Mouse (Mus musculus) layer of hippocampus, postnatal 25 days (tissue): Measurements from ENCODE around the gene Smim5. TPM values are rescaled to one million over a fixed set of nuclear protein-coding genes. Genes with fewer than 3 reads are reported as not detected.
"Not testable (repeated sequence)": the region's sequence is repeated elsewhere in the genome, so short reads cannot be mapped to it uniquely, and the experiment has no call there.

Experiments
- DNase-seq, 2 experiments: peaks; one replicate each; pipeline ENCODE4 v3.0.0; 2022; ENCODE audit warnings: mixed read lengths in 2 of 2, low spot score in 1 of 2; ENCODE audit errors: extremely low spot score in 1 of 2
- total RNA-seq, 2 experiments: library from RNA; stranded (reverse); gene quantifications; 2 replicates each; pipeline ENCODE4 v1.2.3; 2021

Gene Smim5
- total RNA-seq = 1 to 10 TPM in 1 of 2 experiments, under 1 TPM in 1; 0.54 to 1.2 TPM

DNA sequence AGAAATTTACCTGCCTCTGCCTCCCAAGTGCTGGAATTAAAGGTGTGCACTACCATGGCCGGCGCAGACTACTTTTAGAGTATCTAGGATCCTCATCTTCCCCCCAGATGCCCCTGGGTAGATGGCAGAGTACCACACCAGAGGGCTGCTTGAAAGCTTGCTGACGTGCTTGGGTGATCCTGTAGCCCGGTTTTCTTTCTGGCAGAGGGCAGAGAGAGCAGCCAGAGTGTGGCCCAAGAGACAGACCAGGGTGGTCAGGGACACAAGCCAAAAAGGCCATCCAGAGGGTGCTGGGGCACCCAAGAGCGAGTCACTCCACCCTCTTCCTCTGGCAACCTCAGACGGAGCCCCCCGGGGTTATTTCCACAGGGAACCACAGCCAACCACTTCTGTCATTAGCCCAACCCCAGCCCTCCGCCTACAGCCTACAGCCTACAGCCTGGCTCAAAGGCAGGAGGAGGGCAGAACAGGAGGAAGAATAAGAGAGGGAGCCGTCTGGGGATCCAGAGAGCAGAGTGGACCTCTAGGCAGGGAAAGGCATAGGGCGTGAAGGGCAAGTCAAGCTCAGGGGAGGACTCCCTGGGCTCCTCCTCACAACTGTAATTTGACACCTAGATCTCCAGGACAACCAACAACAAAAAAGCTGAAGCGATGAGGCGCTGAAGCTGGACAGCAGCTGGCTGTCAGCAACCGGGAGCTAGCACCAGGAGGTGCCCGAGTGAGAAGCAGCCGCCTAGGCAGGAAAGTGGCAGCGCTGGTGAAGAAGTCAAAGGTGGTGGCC lies at the start of gene Smim5:
Gene Smim5, plus strand, starts transcription at position 481 of the 781 bp plus-strand sequence.
- DNase-seq = no peak

DNA sequence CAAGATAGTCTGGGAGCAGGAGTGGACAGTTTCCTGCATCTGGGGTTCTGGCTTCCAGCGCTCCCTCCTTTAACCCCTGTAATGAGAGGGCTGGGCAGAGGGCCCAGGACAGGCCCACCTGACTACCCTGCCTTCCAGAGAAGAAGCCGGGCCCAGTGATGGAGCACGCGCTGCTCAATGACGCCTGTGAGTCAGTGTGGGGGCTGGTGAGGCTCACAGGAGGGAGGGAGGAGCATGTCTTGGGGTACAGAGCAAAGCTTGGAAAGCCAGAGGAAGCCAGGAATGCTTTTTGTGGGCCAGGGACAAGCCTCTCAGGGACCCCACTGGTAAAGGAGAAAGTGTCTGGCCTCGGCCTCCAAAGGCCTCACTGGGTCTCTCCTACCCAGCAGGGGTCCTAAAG lies 45.1 kb upstream of the Smim5 start:
- no peak for DNase-seq

DNA sequence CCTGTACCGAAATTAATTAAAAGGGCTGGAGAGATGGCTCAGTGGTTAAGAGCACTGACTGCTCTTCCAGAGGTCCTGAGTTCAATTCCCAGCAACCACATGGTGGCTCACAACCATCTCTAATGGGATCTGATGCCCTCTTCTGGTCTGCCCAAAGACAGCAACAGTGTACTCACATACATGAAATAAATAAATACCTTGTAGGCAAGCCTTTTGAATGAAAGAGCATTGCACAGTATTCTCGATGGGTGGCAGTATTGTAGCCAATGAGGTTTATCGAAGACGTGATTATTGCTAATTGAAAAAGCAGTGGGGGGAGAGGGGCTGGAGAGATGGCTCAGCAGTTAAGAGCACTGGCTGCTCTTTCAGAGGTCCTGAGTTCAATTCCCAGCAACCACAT lies 42.6 kb upstream of the Smim5 start:
- DNase-seq = not testable (repeated sequence)

DNA sequence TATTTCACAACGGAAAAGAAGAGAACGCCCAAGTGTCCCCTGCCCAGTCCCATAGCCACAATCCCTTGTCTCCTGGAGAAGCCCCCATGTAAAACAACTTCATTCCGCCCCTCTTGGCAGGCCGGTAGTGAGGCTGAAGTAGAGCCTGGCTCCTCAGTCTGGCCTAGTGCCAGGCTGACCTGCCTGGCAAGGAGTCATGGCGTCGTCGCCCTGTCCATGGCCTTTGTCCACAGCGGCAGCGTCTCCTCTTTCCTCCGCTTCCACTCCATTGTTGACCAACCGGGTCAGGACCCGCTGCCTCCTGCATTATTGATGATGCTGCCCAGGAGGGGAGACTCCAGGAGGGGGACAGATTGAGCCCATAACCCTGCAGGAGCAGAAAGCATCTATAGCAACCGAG lies 41.8 kb upstream of the Smim5 start:
- DNase-seq = no peak

DNA sequence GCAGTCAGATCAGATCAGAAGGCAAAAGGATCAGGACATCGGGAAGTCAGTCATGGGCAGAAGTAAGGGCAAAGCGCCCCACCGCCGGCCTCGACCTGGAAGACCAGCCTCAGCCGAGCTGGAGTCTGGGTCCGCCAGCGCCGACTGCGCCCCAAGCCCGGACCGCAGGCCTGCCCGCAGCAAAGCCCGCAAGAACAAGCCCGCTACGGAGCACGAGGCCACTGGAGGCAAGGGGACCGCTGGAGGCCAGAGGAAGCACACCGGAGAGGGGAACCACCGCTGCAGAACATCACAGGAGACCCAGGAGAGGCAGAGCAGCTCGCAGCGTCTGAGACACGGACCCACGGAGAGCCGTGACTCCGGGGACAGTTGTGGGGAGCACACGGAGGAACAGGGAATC lies 41.4 kb upstream of the Smim5 start, which contains the start of gene Myo15b:
Gene Myo15b, plus strand, starts transcription at position 53 of the 400 bp plus-strand sequence.
- no peak for DNase-seq

DNA sequence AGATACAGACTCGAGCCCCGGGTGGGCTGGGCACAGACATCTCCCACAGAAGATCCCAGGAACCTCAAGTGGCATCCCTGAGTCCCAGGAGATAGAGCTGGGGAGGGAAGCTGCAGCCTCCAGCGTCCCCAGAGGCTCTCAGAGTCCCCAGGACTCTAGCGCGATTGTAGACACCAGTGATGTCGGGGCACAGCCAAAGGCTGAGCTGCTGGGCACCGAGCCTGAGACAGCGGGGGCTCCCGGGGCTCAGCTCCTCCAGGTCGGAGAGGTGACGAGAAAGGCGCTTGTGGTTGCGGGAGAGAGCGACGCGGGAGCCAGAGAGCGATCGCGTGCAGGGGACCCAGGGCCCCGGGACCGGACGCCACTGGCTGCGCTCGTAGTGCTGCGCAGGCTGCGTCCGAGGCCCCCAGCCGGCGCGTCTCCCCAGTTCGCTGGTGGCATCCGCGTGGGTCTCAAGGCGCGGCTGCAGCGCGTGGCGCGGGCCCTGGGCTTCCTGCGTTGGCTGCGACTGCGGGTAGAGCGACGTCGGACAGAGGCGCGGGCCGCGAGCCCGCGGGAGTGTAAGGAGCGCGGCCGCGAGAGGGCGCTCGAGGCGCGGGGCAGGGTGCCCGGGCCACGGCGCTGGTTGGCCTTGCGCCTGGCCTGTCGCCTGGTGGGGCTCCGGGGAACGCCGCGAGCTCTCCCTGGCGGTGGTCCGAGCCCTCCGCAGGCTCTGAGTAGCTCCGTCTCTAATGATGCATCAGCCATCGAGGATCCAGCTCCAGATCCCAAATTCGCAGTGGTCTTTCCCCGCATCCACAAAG lies 40.4 kb upstream of the Smim5 start:
- DNase-seq = peak; percentile 63 to 76

DNA sequence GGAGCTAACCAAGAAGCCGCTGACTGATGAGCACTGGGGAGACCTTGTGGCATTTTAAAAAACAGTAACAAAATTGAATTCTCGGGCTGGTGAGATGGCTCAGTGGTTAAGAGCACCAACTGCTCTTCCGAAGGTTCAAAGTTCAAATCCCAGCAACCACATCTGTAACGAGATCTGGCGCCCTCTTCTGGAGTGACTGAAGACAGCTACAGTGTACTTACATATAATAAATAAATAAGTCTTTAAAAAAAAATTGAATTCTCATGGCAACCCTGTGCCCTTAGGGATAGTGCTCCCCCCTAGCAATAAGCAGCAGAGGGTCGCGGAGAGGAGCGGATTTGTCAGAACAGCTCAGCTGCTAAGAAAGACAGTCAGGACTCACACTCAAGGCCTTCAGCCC lies 35.9 kb upstream of the Smim5 start:
- no peak for DNase-seq

DNA sequence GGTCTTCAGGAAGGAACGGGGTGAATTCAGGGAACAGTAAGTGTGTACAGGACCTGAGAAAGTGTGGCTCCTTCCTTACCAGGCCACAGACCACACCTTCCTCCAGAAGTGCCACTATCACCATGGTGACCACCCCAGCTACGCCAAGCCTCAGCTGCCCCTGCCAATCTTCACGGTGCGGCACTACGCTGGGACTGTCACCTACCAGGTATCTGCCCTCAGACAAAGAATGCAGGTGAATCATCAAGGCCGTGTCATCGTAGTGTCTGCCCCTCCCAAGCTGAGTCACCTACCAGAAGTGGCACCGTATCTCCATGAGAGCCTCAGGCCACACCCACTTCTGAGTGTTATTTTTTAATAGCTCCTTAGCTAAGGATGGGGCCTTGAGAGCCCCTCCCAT lies 30.4 kb upstream of the Smim5 start:
- no peak for DNase-seq

DNA sequence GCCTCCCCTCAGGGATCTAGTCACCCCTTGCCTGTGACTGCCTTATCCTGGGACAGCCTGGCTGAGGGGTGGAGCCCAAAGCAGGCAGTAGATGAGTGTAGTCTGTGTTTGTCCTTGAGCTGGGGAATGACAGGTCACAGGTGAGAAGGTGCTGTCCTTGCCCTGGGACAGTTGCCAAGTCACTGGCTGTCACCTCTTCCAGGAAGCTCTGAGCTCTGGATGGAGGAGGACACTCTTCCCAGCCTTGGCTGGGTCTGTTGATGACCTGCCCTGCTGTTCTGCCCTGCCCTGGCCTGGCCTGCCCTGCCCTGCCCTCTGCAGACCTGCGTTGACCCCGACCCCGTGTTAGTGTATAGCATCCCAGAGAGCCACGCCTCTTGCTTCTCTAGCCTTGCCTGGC lies 27.3 kb upstream of the Smim5 start:
- no peak for DNase-seq

DNA sequence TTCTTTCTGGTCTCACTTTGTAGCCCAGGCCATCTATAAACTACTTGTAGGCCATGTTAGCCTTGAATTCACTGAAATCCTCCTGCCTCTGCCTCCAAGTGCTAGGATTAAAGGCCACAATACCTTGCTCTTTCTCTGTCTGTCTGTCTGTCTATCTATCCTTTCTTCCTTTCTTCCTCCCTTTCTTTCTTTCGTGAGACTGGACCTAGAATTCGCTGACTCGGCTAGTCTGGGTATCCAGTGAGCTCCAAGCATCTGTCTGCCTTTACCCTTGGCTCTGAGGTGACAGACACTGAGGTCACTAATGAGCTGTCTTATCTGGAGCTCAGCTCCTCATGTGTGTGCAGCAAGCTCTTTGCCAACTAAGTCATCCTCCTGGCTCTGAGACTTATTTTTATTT lies 23.8 kb upstream of the Smim5 start:
- DNase-seq = no peak

DNA sequence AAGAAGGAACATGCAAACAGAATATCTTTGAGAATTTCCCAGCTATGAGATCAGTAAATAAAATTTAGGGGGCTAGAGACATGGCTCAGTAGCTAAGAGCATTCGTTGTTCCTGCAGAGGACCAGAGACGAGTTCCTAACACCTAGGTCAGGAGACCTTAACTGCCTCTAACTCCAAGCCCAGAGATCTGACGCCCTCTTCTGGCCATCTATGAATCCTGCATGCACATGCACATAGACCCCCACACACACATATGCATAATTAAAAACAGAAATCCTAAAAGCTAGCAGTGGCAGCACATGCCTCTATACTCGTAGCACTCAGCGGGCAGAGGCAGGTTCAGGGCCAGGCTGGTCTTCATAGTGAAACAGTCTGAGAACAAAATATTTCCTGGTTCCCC lies 23.3 kb upstream of the Smim5 start:
- DNase-seq = no peak

DNA sequence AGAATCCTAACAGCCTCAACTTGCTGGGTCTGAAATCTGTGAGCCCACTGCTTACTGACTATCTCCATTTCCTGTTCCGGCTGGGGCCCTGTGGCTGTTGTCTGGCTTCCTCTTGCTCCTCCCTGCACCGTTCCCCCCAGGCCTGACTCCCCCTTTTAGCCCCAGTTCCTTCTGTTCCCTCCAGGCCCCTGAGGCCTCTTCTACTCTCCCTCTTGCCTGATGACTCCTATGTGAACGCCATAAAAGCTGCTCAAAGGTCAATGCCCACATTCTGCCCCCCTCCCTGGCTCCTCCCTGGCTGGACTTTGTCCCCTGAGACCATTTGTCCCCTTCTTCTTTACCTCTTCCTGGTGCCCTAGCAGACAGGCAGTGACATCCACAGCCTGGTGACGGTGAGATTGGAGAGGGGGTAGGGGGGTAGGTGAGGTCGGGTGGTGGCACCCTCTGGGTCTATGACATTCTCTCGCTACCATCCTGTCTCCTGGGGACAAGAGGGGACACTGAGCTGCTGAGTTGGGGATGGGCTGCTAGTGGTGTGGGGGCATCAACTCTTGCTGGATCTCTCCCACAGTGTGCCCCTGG lies 22.5 kb upstream of the Smim5 start:
- DNase-seq = no peak

DNA sequence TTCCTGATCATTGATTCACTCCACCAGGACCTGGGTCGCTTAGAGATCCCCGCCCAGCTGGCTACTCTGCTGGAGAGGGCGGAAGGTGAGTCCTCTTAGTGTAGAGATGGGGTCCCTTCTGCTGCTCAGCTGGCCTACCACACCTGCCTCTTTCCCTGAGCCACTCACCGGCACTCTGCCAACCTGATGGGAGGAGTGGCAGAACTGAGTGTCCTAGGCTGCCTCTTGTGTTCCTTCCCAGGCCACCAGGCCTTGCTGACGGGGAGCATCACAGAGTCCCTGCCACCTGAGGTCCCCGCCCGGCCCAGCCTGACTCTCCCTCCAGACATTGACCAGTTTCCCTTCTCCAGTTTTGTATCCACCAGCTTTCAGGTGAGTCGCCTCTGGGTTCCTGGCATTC lies 21.7 kb upstream of the Smim5 start:
- no peak for DNase-seq

DNA sequence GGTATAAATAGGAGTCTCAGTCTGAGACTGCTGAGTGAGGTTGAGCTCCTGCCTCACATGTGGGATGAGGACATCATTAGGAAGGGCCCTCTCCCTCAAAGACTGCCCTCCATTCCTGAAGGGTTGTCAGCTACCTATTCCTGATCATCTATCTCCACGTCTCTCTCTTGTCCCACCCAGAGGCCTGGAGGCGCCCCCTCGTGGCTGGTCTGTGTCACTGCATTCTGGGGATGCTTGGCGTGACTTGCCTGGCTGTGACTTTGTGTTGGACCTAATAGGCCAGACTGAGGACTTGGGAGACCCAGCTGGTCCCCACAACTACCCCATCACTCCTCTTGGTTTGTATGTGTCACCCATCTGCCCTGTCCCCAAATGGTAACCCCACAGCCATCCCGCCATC lies 18.8 kb upstream of the Smim5 start:
- no peak for DNase-seq

DNA sequence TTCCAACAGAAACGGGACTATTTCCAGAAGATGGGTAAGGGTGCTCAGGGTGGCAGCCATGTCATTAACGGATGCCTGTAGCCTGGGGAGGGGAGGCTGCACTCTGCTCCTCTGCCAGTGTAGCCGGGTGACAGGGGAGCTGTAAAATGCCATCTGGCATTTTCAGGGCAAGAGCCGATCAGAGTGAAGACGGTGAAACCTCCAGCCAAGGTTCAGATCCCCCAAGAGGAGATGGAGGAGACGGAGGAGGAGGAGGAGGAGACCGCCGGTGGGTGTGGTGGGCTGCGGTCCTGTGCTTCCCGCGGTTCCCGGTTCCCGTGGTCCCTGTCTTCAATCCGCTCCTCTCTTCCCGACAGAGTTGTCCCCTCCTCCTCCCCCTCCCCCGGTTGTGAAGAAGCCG lies 16.5 kb upstream of the Smim5 start:
- DNase-seq = no peak

DNA sequence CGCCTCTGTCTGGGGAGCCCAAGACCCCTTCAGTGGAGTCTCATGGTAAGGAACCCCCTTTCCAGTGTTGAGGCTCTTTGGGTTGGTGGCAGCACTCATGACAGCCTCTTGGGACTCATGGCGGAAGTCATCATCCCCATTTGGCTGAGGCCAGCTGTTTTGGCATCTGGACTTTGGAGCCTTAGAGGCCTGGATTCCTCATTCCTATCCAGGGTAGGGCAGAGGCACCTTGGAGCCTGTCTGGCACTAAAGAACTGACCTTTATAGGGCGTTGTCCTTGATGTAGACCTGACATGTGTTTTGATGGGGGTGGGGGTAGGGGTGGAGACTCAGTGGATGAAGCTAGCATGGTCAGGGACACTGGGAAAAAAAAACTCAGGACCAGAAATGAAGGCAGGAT lies 15.4 kb upstream of the Smim5 start:
- DNase-seq = no peak

DNA sequence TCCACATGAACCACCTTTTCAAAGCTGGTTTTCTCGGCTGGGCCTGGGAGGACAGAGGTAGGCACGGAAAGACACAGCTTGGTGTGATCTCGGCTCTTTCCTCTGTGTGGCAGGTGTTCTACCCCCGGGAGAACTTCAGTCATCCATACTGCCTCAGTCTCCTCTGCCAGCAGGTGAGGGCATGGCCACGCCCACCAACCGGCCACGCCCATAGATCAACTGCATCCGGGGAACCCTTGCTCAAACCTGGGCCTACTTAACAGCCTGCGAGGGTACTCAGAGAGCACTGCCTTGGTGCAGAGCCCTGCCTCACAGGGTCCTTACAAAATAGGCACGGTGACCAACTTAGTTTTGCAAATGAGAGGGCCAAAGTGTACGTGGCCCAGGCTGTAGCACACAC lies 14.5 kb upstream of the Smim5 start:
- DNase-seq = no peak

DNA sequence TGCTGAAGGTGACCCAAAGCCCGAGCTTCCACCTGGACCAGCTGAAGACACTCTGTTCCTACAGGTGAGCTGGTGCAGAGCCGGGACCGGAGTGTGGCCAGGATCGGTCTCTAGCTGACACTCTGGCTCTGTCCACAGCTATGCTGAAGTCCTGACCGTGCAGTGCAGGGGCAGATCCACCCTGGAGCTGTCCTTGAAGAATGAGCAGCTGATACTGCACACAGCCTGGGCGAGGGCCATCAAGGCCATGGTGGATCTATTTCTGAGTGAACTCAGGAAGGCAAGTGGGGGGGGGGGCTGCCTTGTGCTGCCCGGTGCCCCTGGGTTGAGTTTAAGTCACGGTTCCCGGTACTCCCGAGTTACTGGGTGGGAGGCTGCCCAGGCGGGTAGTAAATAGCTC lies 13.3 kb upstream of the Smim5 start:
- no peak for DNase-seq

DNA sequence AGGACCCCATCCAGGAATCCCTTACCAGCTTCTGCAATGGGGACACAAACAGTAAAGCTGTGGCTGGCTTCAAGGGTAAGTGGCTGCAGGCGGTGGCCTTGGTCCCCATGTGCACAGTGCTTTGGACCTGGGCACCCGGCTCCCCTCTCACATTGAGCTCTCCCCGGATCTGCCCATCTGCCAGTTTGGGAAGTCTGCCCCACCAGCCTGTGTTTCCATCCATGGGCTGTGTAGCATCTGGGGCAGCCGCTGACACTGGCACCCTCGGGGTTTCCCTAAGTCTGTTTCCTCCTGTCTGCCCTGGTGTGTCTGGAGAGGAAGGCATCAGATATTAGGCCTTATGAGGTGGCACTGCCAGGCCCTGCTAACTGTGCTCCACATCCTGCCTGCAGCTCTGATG lies 11.7 kb upstream of the Smim5 start:
- no peak for DNase-seq

DNA sequence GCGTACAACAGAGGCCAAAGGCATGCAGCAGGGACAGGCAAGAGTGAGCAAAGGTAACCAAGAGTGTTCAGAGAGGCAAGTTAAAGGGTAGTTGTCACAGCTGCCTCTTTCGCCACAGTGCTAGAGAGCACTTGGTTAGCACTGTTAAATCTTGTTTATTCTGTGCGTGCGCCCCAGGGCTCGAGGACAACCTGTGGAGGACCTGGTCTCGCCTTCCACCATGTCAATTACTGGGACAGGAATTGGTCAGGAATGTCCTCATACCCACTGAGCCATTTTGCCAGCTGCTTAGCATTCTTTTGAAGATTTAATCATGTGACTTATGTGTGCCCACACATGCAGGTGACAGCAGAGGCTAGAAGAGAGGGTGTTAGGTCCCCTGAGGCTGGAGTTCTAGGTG lies 10.6 kb upstream of the Smim5 start:
- no peak for DNase-seq

DNA sequence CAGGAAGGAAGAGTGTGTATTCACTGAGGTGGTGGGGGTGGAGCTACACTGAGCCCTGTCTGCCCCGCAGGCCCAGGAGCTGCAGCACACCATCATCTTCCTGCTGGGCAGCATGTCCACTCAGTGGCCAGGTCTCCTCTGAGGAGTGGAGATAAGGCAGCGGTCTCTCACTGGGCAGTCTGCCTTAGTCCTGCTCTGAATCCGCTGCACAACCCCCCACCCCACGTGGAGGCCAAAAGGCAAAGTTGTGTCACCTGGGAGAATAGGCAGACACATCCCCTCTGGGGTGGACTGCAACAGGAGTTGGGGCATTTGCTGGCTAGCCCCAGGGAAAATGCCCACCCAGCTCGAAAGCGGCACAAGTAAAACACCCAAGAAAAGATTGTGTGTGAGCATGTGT lies 7.6 kb upstream of the Smim5 start:
- DNase-seq = no peak

DNA sequence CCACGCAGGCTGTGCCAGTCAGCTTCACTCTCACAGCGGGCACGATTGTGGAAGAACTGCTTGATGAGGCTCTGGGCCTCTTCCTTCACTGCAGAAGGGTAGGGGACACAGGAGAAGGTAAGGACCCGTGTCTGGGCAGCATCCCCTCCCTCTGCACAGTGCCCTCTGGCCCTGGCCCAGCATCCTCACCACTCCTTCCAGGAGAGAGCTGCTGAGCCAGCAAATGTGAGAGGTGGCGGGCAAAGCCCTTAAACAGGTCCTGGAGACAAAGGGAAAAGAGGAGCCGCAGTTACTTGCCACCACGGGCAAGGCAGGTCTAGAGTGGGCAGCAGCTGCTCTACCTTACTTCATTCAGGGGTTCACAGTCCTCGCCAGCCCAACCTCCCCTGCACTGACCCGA lies 6.7 kb upstream of the Smim5 start:
- no peak for DNase-seq
